Mouse (Mus musculus) adrenal gland, postnatal 14 days (tissue): ENCODE measurements at regions not wholly inside any gene's neighbourhood (a gene's known extent, or its start where the extent isn't known, plus 50 kb on each side); places are given as distances from the start of the nearest gene placed in this dataset.

ENCODE experiments used
- DNase-seq: peaks from one replicate; pipeline ENCODE4 v3.0.0; 2021; ENCODE audit warnings: mixed read lengths

- peak; percentile 15 for DNase-seq
Measured at GRCm38 (mm10) chr13:68298862-68299261, 283.1 kb downstream of the Mtrr start.

- peak; percentile 80 for DNase-seq
Measured at GRCm38 (mm10) chr13:68258285-68258684, 323.7 kb downstream of the Mtrr start.
